Mouse (Mus musculus) lung, embryonic 14.5 days (tissue): ENCODE results near the gene Ivd. TPM values are rescaled to one million over a fixed set of nuclear protein-coding genes. Genes with fewer than 3 reads are reported as not detected.

Source experiments
- ATAC-seq: fragments of 200-750 bp; cut with Nextera tagmentation; 2 replicates; pipeline ENCODE4 v1.8.0; 2017; ENCODE audit warnings: mild to moderate bottlenecking, moderate TSS enrichment, moderate library complexity; ENCODE audit not compliant: insufficient read depth
- DNase-seq: peaks from one replicate; pipeline ENCODE4 v3.0.0-alpha.2; 2015
- H3K27ac ChIP-seq: fragments of 300-500 bp; sonication (generic); 2 replicates; pipeline ENCODE4 v1.5.1; 2014; ENCODE audit warnings: low read depth, mild to moderate bottlenecking, moderate library complexity
- H3K27me3 ChIP-seq: fragments of 300-500 bp; sonication (generic); 2 replicates; pipeline ENCODE4 v1.6.1; 2014; ENCODE audit warnings: low read length, control low read depth; ENCODE audit not compliant: insufficient read depth
- H3K36me3 ChIP-seq: fragments of 300-500 bp; sonication (generic); 2 replicates; pipeline ENCODE4 v1.6.1; 2014; ENCODE audit warnings: control low read depth; ENCODE audit not compliant: insufficient read depth
- H3K4me1 ChIP-seq: fragments of 300-500 bp; sonication (generic); 2 replicates; pipeline ENCODE4 v1.6.1; 2014; ENCODE audit warnings: antibody characterized with exemption, control low read depth; ENCODE audit not compliant: insufficient read depth
- H3K4me2 ChIP-seq: fragments of 300-500 bp; sonication (generic); 2 replicates; pipeline ENCODE4 v1.6.1; 2014; ENCODE audit warnings: mild to moderate bottlenecking
- H3K4me3 ChIP-seq: fragments of 300-500 bp; sonication (generic); 2 replicates; pipeline ENCODE4 v1.5.1; 2014; ENCODE audit warnings: low read depth, low read length
- H3K9ac ChIP-seq: fragments of 300-500 bp; sonication (generic); 2 replicates; pipeline ENCODE4 v1.6.1; 2014
- H3K9me3 ChIP-seq: fragments of 300-500 bp; sonication (generic); 2 replicates; pipeline ENCODE4 v1.6.1; 2016; ENCODE audit warnings: low read depth, low read length, control low read depth
- CTCF ChIP-seq: IDR thresholded peaks from 2 replicates; pipeline ENCODE4 v1.5.1; 2016; ENCODE audit warnings: antibody characterized with exemption, low read depth
- WGBS: fragments of 180-500 bp; shearing (Covaris S2); extraction: QIAGEN DNeasy Blood & Tissue Kit; methylation state at CpG from one replicate; pipeline ENCODE4 v1.1.7; 2014; 5-methylcytosine and 5-hydroxymethylcytosine counted together
- polyA plus RNA-seq: library from polyadenylated mRNA; unstranded; fragments of >200 nt; fragmentation: Nextera tagmentation; extraction: Ambion mirVana; gene quantifications from 2 replicates; pipeline ENCODE4 v1.2.1, GENCODE M21; 2014

Ivd gene
- polyA plus RNA-seq, 1 experiment from 2014 or later, result 66.0 TPM

GRCm38 (mm10) chr2:118881019-118881418 is 19.3 kb downstream of the Ivd start:
- Histone ChIP-seq H3K27me3 (peaks cover 11% of the 10 kb centered on the region; the same call in 1 of the 2 replicates), H3K9me3 (no peaks in the 10 kb centered on the region), H3K27ac (no peak overlapping the region), H3K9ac (no peak overlapping the region), H3K4me2 (no peak overlapping the region), H3K4me3 (no peak overlapping the region), H3K36me3 (peaks cover 33% of the 10 kb centered on the region; the same call in 1 of the 2 replicates), H3K4me1 (no peaks in the 10 kb centered on the region)
- DNase-seq (no peak), ATAC-seq (no peak)
- TF ChIP-seq CTCF, result no peak
- WGBS, result 79% methylated on average over 4 of the region's 4 CpGs

- Histone ChIP-seq H3K27me3 (peaks cover 15% of the 10 kb centered on the region; the same call in 1 of the 2 replicates), H3K4me3 (no peak overlapping the region), H3K27ac (no peak overlapping the region), H3K36me3 (peaks cover 24% of the 10 kb centered on the region; the same call in 1 of the 2 replicates), H3K4me1 (no peaks in the 10 kb centered on the region), H3K9me3 (no peaks in the 10 kb centered on the region), H3K9ac (no peak overlapping the region), H3K4me2 (no peak overlapping the region)
- DNase-seq (no peak), ATAC-seq (no peak)
- no peak for TF ChIP-seq CTCF
- 77% methylated on average over 5 of the region's 5 CpGs for WGBS
Measured at GRCm38 (mm10) chr2:118881956-118882355, 20.2 kb downstream of the Ivd start.

GRCm38 (mm10) chr2:118882840-118883679 is 21.3 kb downstream of the Ivd start:
- H3K27me3 ChIP-seq, result peaks cover 15% of the 10 kb centered on the region; the same call in 1 of the 2 replicates
- no peaks in the 10 kb centered on the region for H3K4me1 ChIP-seq
- H3K9me3 ChIP-seq, result no peaks in the 10 kb centered on the region
- H3K27ac ChIP-seq, result no peak overlapping the region
- H3K4me2 ChIP-seq, result peak overlapping the region; percentile 77
- 3% methylated on average over 32 of the region's 32 CpGs for WGBS
- H3K9ac ChIP-seq, result peak overlapping the region; percentile 42
- peak; percentile 100 for TF ChIP-seq CTCF
- H3K4me3 ChIP-seq, result peak overlapping the region; percentile 31
- ATAC-seq (peak; percentile 90), DNase-seq (peak; percentile 92)
- H3K36me3 ChIP-seq, result peaks cover 15% of the 10 kb centered on the region; the same call in 1 of the 2 replicates

DNA sequence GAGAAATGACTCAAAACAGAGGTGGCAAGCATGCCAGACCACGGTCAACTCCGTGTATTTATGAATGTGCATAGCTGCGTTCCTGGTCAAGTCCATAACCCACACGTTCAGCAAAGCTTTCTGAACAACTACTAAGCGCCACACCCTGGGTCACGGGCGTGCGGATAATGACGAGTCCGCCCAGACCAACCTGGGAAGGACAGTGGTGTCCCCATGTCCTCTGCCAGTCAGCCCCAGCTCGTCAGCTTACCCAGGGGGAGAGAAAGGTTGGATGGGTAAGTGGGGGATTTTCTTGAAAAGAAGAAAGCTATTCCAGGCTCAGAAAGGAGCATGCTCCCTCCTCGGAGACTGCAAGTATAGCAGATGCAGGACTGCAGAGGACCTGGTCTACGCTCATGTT is 25.7 kb downstream of the Ivd start:
- DNase-seq, result no peak
- TF ChIP-seq CTCF, result no peak
- no peak for ATAC-seq

GRCm38 (mm10) chr2:118887845-118888548 is 26.2 kb downstream of the Ivd start:
- H3K36me3 ChIP-seq, result no peaks in the 10 kb centered on the region
- ATAC-seq (peak; percentile 25; the same call in 1 of the 2 replicates), DNase-seq (no peak)
- H3K4me2 ChIP-seq, result peak overlapping the region; percentile 29; the same call in 1 of the 2 replicates
- no peak overlapping the region for H3K4me3 ChIP-seq
- WGBS, result 15% methylated on average over 14 of the region's 14 CpGs
- H3K27me3 ChIP-seq, result peaks cover 27% of the 10 kb centered on the region
- no peak for TF ChIP-seq CTCF
- H3K27ac ChIP-seq, result no peak overlapping the region
- no peaks in the 10 kb centered on the region for H3K9me3 ChIP-seq
- no peak overlapping the region for H3K9ac ChIP-seq
- no peaks in the 10 kb centered on the region for H3K4me1 ChIP-seq

More for the DNA sequence above, 25.7 kb downstream of the Ivd start:
- no peaks in the 10 kb centered on the region for H3K4me1 ChIP-seq
- peaks cover 23% of the 10 kb centered on the region for H3K27me3 ChIP-seq
- H3K4me3 ChIP-seq, result no peak overlapping the region
- H3K9me3 ChIP-seq, result no peaks in the 10 kb centered on the region
- H3K36me3 ChIP-seq, result no peaks in the 10 kb centered on the region
- H3K4me2 ChIP-seq, result peak overlapping the region; percentile 29; the same call in 1 of the 2 replicates
- H3K27ac ChIP-seq, result no peak overlapping the region
- no peak overlapping the region for H3K9ac ChIP-seq
- whole genome bisulfite sequencing, result 57% methylated on average over 13 of the region's 13 CpGs

- WGBS, result 82% methylated on average over 4 of the region's 4 CpGs
- no peak for ATAC-seq
- Histone ChIP-seq H3K27me3 (peaks cover 41% of the 10 kb centered on the region), H3K9ac (no peak overlapping the region), H3K4me3 (no peak overlapping the region), H3K9me3 (no peaks in the 10 kb centered on the region), H3K4me1 (no peaks in the 10 kb centered on the region), H3K36me3 (no peaks in the 10 kb centered on the region), H3K27ac (no peak overlapping the region), H3K4me2 (no peak overlapping the region)
- TF ChIP-seq CTCF, result no peak
- DNase-seq, result no peak
Measured at GRCm38 (mm10) chr2:118891173-118891572, 29.4 kb downstream of the Ivd start.
